Mouse (Mus musculus): ENCODE results near the gene Vma21.

Gene Vma21

GRCm38 (mm10) chrX:71815631-71816345 lies at the start of gene Vma21:
Gene Vma21 (plus strand): TSS chrX:71815924.
- no peak for DNase-seq (ENCODE audit: low spot score in 2 of 2)

- DNase-seq (ENCODE audit: low spot score in 2 of 2) = no peak
Measured at GRCm38 (mm10) chrX:71767909-71768308, 47.8 kb upstream of the Vma21 start.

GRCm38 (mm10) chrX:71791106-71791505 lies 24.6 kb upstream of the Vma21 start:
- DNase-seq (ENCODE audit: low spot score in 2 of 2) = no peak

GRCm38 (mm10) chrX:71797766-71798165 lies 18.0 kb upstream of the Vma21 start:
- DNase-seq (ENCODE audit: low spot score in 2 of 2) = no peak

GRCm38 (mm10) chrX:71798883-71799282 lies 16.8 kb upstream of the Vma21 start:
- no peak for DNase-seq (ENCODE audit: low spot score in 2 of 2)

GRCm38 (mm10) chrX:71811966-71812835 lies 3.5 kb upstream of the Vma21 start:
- DNase-seq (ENCODE audit: low spot score in 2 of 2) = peak in 1 of 2 experiments; percentile 6

- peak; percentile 67 to 73 for DNase-seq (ENCODE audit: low spot score in 2 of 2)
Measured at GRCm38 (mm10) chrX:71816401-71816857, 705 bp downstream of the Vma21 start.

GRCm38 (mm10) chrX:71816931-71817361 lies 1.2 kb downstream of the Vma21 start:
- DNase-seq (ENCODE audit: low spot score in 2 of 2) = no peak

- no peak for DNase-seq (ENCODE audit: low spot score in 2 of 2)
Measured at GRCm38 (mm10) chrX:71838911-71839310, 23.2 kb downstream of the Vma21 start.

- no peak for DNase-seq (ENCODE audit: low spot score in 2 of 2)
Measured at GRCm38 (mm10) chrX:71846696-71847095, 31.0 kb downstream of the Vma21 start.

- no peak for DNase-seq (ENCODE audit: low spot score in 2 of 2)
Measured at GRCm38 (mm10) chrX:71853798-71854197, 38.1 kb downstream of the Vma21 start.

All from urinary bladder, adult 18-20 months (tissue).